Mouse (Mus musculus) MN1 (cell line): ENCODE measurements around the gene Alg14.
A peak's percentile ranks its signal among the peaks of the same experiment; 100 is the strongest.

Source experiments
- DNase-seq: peaks from one replicate; pipeline ENCODE4 v3.0.0-alpha.2; 2016; ENCODE audit warnings: low spot score

Gene Alg14

GRCm38 (mm10) chr3:121365131-121365530 lies 73.6 kb downstream of the Alg14 start:
- no peak for DNase-seq

DNA sequence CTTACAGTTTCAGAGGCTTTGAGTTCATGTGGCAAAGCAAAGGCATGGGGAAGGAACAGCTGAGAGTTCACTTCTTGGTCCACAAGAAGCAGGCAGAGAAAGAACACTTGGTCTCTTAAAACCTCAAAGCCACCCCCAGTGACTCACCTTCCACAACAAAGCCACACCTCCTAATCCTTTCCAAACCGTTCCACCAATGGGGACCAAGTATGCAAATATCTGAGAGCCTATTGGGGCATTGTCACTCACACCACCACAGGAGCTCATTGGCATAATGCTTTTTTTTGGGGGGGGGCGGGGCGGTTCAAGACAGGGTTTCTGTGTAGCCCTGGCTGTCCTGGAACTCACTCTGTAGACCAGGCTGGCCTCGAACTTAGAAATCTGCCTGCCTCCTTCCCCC lies 77.0 kb downstream of the Alg14 start:
- no peak for DNase-seq

- no peak for DNase-seq
Measured at GRCm38 (mm10) chr3:121369517-121369916, 77.9 kb downstream of the Alg14 start.

- no peak for DNase-seq
Measured at GRCm38 (mm10) chr3:121370301-121370700, 78.7 kb downstream of the Alg14 start.

DNA sequence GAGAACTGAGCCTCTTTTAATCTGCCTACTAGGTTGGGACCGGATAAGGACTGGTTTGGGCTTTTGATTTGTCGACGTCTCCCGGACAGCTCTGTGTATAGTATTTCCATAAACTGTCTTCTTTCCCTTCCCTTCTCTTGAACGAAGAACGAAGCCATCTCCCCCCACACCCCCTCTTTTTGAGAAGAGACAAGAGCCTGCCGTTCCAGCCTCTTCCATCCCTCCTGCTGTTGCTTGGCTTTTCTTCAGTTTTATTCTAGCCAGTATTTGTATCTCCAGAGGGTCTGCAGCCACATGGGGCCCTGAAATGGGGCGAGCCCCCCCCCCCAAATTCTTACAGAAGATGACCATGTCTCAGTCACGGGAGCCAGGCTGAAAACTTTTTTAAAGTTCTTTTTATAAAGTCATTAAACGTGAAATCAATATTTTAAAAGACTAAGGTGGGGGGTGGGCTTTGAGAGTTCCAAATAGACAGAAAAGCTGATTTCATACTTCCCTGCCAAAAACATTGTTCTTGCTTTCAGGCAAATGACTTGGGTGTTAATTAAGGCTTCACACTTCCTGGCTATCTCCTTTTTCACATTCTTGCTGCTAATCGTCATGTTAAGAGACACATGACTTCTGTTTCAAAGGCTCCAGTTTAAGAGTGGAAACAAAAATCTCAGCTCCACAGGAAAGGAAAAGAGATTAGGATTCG lies 79.4 kb downstream of the Alg14 start:
- no peak for DNase-seq

GRCm38 (mm10) chr3:121371527-121372220 lies 80.1 kb downstream of the Alg14 start:
- DNase-seq = no peak

DNA sequence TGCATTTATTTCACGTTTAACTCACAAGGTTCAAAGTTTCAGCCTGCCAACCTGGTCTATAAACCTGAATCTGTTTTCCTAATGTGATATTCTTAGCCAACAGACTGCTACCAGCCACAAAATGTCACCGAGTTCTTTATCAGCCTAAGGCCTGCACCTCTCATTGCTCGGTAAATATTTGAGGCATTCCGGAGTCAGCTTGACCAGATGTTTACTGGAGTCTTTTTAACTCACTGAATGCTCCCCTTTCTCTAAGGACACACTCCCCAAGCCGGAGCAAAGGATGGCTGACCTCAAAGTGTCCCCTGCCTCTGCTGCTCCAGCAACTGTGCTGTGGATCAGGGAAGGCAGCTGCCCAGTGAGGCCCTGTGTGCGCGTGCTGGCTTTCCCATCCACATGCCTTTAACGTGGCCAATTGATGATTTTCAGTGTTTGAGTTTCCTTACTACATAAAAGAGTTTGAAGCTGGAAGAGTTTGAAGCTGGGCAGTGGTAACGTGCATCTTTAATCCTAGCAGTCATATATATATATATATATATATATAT lies 82.4 kb downstream of the Alg14 start:
- no peak for DNase-seq

DNA sequence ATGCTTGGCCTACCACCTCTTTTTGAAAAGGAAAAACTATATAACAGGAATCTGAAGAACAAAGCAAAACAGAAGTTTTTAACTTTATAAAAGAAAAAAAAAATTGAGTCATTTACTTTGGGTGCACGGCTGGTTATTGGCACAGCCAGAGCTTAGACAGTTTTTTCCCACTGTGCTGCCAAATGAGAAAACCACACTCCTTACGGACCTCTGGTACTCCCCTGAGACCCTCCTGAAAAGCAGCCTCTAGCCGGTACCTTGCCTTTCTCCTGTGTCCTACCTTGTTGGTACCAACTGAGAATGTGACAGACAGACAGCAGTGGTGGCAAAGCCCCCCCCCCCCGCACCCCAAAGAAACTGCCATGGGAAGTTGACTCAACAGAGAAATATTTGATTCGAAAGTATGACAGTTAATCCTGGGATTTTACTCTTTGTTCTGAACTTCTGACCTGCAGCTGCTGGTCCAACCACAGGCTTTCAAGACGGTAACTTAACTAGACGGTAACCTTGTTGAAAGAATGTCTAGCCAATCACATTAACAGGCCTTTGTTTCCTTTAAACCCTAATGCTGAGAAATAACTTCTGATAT lies 84.1 kb downstream of the Alg14 start:
- no peak for DNase-seq

DNA sequence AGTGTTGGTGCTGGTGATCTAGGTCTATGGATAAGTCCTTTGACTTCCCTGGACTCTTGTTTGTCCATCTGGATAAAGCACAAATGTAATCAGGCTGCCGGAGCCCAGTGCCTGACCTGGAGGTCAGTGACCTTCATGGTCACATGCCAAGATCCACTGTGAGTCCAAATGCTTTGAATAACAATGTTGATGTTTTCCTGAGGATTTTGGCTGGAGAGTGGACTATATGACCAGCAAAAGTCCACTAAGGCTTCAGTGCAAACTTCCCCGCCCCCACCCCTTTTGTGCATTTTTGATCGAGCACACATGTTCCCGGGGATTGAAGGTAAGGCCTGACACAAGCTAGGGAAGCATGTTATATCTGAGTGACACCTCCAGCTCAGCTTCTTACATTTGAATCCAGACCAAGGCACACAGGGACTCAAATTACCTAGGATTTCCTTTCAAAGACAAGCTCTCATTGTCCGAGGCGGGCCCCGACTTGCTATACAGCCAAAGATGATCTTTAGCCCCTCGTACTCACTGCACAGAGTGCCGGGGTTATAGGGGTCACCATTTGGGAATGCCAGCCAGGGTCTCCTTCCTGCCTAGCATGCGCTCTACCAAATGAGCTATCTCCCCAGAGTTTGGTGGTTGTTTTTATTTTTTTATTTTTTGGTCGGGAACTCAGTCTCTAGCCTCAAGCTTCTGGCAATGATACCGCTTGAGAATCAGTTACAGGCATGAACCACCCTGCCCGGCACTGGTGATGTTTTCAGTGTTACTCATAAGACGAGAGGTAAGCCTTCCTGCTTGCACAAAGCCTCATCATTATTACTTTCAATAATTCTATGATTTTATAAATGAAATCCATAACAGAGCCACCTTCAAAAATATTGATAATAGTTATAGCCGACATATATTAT lies 87.4 kb downstream of the Alg14 start:
- no peak for DNase-seq

DNA sequence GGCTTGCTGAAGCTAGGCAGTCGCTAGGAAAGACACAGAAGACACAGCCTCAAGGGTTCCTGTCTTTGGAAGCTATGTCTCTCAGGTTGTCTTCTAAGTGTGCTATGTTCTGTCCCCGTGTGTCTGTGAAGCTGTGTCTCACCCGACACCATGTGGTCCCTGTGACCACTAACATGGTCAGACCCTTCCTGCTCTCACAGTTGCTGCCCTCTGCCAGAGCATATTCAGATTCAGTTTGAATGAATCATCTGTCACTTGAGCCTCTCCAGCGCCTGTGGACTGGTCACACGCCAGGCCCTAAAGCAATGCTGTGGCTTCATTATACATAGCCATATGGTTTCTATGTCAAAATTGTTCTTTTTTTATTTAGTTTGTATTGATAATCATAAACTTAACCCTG lies 88.1 kb downstream of the Alg14 start:
- peak; percentile 16 for DNase-seq

DNA sequence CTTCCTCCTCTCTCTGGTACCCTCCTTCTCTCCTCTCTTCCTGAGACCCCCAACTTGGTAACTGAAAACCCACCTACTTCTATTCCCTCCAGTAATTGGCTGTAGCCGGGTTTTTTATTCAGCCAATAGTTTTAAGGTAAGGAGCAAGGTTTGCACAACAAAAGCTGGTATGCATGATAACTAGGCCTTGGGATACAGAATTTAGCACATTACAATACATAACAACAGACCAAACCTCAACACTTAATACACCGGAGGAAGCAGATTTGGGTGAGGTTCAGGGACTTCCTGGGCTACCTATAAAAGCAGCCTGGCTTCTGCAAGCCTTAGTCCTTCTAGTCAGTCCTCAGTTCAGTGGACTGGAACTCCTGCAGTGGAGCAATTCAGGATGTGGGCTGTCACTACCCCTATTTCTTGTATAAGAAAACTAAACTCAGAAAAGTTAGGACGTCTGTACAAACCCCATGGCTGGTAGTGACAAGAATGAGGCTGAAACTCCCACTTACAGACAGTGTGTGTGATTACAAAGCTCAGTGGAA lies 96.0 kb downstream of the Alg14 start:
- no peak for DNase-seq

- no peak for DNase-seq
Measured at GRCm38 (mm10) chr3:121389366-121389765, 97.8 kb downstream of the Alg14 start.

- no peak for DNase-seq
Measured at GRCm38 (mm10) chr3:121389860-121390530, 98.4 kb downstream of the Alg14 start.

DNA sequence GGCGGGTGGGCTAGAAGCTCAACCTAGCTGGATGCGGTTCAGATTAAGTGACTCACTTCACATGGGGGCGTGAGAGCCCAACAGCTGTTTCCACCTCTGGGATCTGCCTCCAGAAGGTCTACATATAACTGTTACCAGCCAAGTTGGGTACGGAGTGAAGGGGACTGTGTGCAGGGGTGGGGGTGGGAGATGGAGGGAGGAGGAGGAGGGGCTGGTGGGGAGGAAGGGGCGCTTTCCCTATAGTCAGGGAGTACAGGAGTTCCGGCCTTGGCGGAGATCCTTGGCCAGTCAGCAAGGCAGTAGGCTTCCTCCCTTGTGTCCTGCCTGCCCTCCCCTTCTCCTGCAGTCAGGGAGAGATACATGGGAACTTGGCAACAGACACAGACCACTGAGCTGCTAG lies 99.2 kb downstream of the Alg14 start:
- no peak for DNase-seq

DNA sequence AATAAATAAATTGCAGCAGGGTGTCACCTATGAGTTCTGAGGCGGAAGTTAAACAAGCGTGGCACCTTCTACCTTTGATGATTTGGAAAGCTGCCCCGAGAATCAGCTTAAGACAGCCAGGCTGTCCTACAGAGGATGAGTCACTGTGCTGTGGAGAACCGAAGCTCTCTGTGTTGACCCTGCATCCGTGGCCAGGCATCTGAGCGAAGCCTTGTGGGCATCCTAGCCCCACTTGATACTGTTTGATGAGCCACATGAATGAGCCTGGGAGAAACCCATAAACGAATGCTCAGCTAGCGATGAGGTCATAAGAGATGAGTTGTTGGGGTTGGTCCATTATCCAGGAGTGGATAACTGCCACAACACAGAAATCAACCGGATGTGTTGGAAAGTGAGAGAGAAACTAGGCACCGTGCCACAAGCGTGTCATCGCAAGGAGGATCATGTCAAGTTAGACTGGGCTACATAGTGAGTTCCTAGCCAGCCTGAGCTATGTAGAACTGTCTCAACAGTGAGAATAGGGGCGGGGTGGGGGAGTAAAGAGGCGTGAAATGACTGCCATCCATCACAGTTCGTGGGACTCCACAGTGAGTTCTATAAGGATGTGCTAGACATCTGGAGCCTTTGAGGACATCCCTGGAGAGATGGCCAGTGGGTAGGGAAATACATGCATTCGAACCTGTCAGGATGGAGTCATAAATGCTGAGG lies 104.2 kb downstream of the Alg14 start:
- peak; percentile 66 for DNase-seq

GRCm38 (mm10) chr3:121396561-121396960 lies 105.0 kb downstream of the Alg14 start:
- no peak for DNase-seq

- DNase-seq = no peak
Measured at GRCm38 (mm10) chr3:121397007-121397406, 105.4 kb downstream of the Alg14 start.

DNA sequence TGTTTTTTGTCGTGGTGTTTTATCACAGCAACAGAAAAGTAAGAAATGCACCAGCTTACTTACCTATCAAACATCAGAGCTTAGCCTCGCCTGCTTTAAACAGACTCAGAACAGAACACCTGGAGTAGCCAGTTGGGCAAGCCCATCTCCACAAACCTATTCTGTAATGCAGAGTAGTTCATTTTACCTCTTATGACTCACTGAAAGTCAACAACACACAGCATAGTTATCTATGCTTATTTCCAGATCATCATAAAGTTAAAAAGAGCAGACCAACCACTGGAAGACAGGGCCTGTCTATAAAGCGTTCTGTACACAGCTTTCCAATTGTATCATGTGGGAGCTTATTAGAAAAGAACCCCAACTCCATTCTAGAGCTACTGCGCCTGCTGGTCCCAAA lies 109.8 kb downstream of the Alg14 start:
- no peak for DNase-seq

GRCm38 (mm10) chr3:121402096-121402495 lies 110.5 kb downstream of the Alg14 start:
- DNase-seq = no peak

DNA sequence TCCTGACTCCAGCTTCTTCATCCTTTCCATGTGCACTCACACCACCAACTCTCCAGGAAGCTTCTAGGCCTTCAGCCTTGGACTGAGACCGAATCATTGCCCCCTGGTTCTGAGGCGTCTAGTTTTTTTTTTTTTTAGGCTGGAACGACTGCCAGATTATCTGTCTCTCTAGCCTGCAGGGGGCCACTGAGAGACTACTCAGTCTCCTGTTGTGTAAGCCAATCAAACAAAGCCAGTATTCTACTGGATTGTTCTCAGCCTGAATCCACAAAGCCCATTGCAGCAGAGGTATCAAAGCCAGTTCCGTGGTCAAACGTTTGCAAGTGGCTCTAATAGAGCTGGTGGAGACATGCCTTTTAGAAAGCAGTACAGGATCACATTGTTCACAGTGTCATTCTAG lies 111.9 kb downstream of the Alg14 start:
- DNase-seq = no peak

DNA sequence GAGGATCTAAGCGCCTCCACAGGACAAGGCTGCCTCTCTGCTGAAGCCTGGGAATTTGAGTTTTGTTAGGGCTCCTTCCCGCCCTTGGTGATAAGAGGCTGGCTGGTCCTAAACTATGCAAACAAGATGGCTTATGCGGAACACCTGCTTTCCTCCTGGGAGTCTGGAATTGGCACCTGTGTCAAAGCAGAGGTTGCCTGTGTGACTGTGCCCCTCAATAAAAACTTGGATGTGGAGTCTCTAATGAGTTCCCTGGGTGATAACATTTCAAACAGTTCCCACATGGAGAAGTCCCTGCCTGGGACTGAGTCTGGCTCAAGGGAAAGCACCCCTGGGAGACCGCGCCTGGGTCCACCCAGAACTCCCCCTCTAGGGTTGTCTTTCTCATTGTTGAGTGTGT lies 113.5 kb downstream of the Alg14 start:
- no peak for DNase-seq
